Mouse (Mus musculus) lung, adult 2 months (tissue): Measurements from ENCODE around the gene Pgp. TPM values are rescaled to one million over a fixed set of nuclear protein-coding genes. Genes with fewer than 3 reads are reported as not detected.

ENCODE experiments used
- DNase-seq: peaks from one replicate; pipeline ENCODE4 v3.0.0; 2022
- H3K4me1 ChIP-seq: fragments of 200-500 bp; 2 replicates; pipeline ENCODE4 v1.6.1; 2011; ENCODE audit warnings: low read length; ENCODE audit not compliant: control insufficient read depth, insufficient read depth
- H3K4me3 ChIP-seq: fragments of 200-500 bp; replicated peaks from 2 replicates; pipeline ENCODE3; 2011; ENCODE audit warnings: low read depth, mild to moderate bottlenecking, control low read depth, low read length; ENCODE audit errors: extremely low read depth
- CTCF ChIP-seq: fragments of 200-500 bp; IDR thresholded peaks from 2 replicates; pipeline ENCODE4 v1.5.1; 2011; ENCODE audit warnings: mild to moderate bottlenecking, low read length, control low read depth; ENCODE audit not compliant: insufficient read depth
- POLR2A ChIP-seq: fragments of 200-500 bp; IDR thresholded peaks from 2 replicates; pipeline ENCODE4 v1.6.1; 2011; ENCODE audit warnings: low read depth, mild to moderate bottlenecking, control low read depth, low read length, borderline replicate concordance; ENCODE audit errors: extremely low read depth
- WGBS: fragments of 180-500 bp; shearing (Covaris S2); methylation state at CpG from one replicate; pipeline ENCODE4 v1.1.7; 2018; 5-methylcytosine and 5-hydroxymethylcytosine counted together
- polyA plus RNA-seq: library from polyadenylated mRNA; depleted of rRNA; stranded (reverse); fragments of >200 nt; gene quantifications from 2 replicates; pipeline ENCODE4 v1.2.3, GENCODE M21; 2012

The Pgp gene
- polyA plus RNA-seq, 1 experiment: 39.5 TPM

- Histone ChIP-seq H3K4me3 (no peak overlapping the region), H3K4me1 (no peaks in the 10 kb centered on the region)
- DNase-seq: no peak
- 49% methylated on average over 2 of the region's 2 CpGs for WGBS
- TF ChIP-seq CTCF (peak; percentile 22; the same call in 1 of the 2 replicates), POLR2A (no peak)
These were observed 29.0 kb upstream of the Pgp start for GRCm38 (mm10) chr17:24441148-24441547.

GRCm38 (mm10) chr17:24442107-24442506, 28.1 kb upstream of the Pgp start:
- Histone ChIP-seq H3K4me1 (no peaks in the 10 kb centered on the region), H3K4me3 (no peak overlapping the region)
- no peak for DNase-seq
- no peak for TF ChIP-seq POLR2A
- no peak for TF ChIP-seq CTCF
- WGBS: 87% methylated on average over 14 of the region's 14 CpGs

GRCm38 (mm10) chr17:24442632-24443155, 27.5 kb upstream of the Pgp start, which contains the start of gene Dnase1l2:
Gene Dnase1l2, minus strand, starts transcription at chr17:24443105.
- no peak for DNase-seq
- Histone ChIP-seq H3K4me3 (no peak within 1 kb of the TSS), H3K4me1 (no peaks in the 10 kb centered on the region)
- TF ChIP-seq POLR2A: no peak
- 64% methylated on average over 7 of the region's 7 CpGs for WGBS

GRCm38 (mm10) chr17:24443409-24443808, 26.8 kb upstream of the Pgp start:
- Histone ChIP-seq H3K4me3 (no peak overlapping the region), H3K4me1 (no peaks in the 10 kb centered on the region)
- 86% methylated on average over 4 of the region's 4 CpGs for WGBS
- DNase-seq: no peak
- no peak for TF ChIP-seq CTCF
- no peak for TF ChIP-seq POLR2A

GRCm38 (mm10) chr17:24446590-24446989, 23.6 kb upstream of the Pgp start:
- Histone ChIP-seq H3K4me3 (no peak overlapping the region), H3K4me1 (no peaks in the 10 kb centered on the region)
- WGBS: 95% methylated on average over 8 of the region's 8 CpGs
- DNase-seq: no peak
- TF ChIP-seq POLR2A (no peak), CTCF (no peak)

GRCm38 (mm10) chr17:24449507-24449906, 20.7 kb upstream of the Pgp start:
- DNase-seq: no peak
- 89% methylated on average over 6 of the region's 6 CpGs for WGBS
- TF ChIP-seq CTCF (no peak), POLR2A (no peak)
- Histone ChIP-seq H3K4me3 (no peak overlapping the region), H3K4me1 (no peaks in the 10 kb centered on the region; the same call in 1 of the 2 replicates)

- 96% methylated on average over 6 of the region's 6 CpGs for WGBS
- no peak overlapping the region for H3K4me3 ChIP-seq
- no peak for DNase-seq
- no peak for TF ChIP-seq CTCF
- no peak for TF ChIP-seq POLR2A
- H3K4me1 ChIP-seq: no peaks in the 10 kb centered on the region; the same call in 1 of the 2 replicates
These were observed 19.0 kb upstream of the Pgp start for GRCm38 (mm10) chr17:24451220-24451619.

- no peak for TF ChIP-seq CTCF
- TF ChIP-seq POLR2A: no peak
- DNase-seq: no peak
- Histone ChIP-seq H3K4me1 (no peaks in the 10 kb centered on the region; the same call in 1 of the 2 replicates), H3K4me3 (no peak overlapping the region)
- WGBS: 58% methylated on average over 2 of the region's 2 CpGs
These were observed 16.8 kb upstream of the Pgp start for GRCm38 (mm10) chr17:24453372-24453771.

- no peak for TF ChIP-seq POLR2A
- no peak for TF ChIP-seq CTCF
- 2% methylated on average over 14 of the region's 14 CpGs for WGBS
- peak overlapping the region; percentile 87 for H3K4me3 ChIP-seq
- no peak for DNase-seq
- H3K4me1 ChIP-seq: no peaks in the 10 kb centered on the region; the same call in 1 of the 2 replicates
These were observed 15.9 kb upstream of the Pgp start for GRCm38 (mm10) chr17:24454218-24454755.
